Mouse (Mus musculus) subcutaneous adipose tissue, adult 2 months (tissue): ENCODE results near the gene Zfp872. TPM values are rescaled to one million over a fixed set of nuclear protein-coding genes. Genes with fewer than 3 reads are reported as not detected.

Experiments used
- polyA plus RNA-seq: library from polyadenylated mRNA; depleted of rRNA; stranded (reverse); fragments of >200 nt; gene quantifications from 2 replicates; pipeline ENCODE4 v1.2.3, GENCODE M21; 2012; ENCODE audit warnings: low replicate concordance; rRNA removed

Gene Zfp872
- polyA plus RNA-seq = 0.33 TPM in 2 replicates

GRCm38 (mm10) chr9:22188025-22188611 is at the start of gene Zfp872:
Gene Zfp872, plus strand, starts transcription at chr9:22188090.

GRCm38 (mm10) chr9:22156497-22157245 is 31.2 kb upstream of the Zfp872 start, which contains the start of gene Pigyl:
Gene Pigyl, plus strand, starts transcription at chr9:22156846.

GRCm38 (mm10) chr9:22225581-22226388 is 37.9 kb downstream of the Zfp872 start, which contains the start of gene Zfp809:
Gene Zfp809, plus strand, starts transcription at chr9:22225714.

Other genes with a start within 250 kb of the Zfp872 start
- 7.3 and 11.5 TPM in 2 replicates for gene Swsap1, start 232.3 kb upstream of the Zfp872 start, polyA plus RNA-seq
- 7.3 and 23.8 TPM in 2 replicates for gene Epor, start 224.6 kb upstream of the Zfp872 start, polyA plus RNA-seq
- gene Rgl3, start 198.6 kb upstream of the Zfp872 start, polyA plus RNA-seq = 16.3 and 35.2 TPM in 2 replicates
- gene Ccdc151, start 185.5 kb upstream of the Zfp872 start, polyA plus RNA-seq = 0.07 and 0.19 TPM in 2 replicates
- gene Prkcsh, start 185.3 kb upstream of the Zfp872 start, polyA plus RNA-seq = 71.3 and 86.6 TPM in 2 replicates
- gene Elavl3, start 136.1 kb upstream of the Zfp872 start, polyA plus RNA-seq = 0.22 and 0.56 TPM in 2 replicates
- gene Gm49318, start 116.8 kb upstream of the Zfp872 start, polyA plus RNA-seq = not detected in 2 replicates
- gene Zfp653, start 116.7 kb upstream of the Zfp872 start, polyA plus RNA-seq = 14.6 and 26.8 TPM in 2 replicates
- gene Ecsit, start 102.7 kb upstream of the Zfp872 start, polyA plus RNA-seq = 56.9 and 69.5 TPM in 2 replicates
- 19.0 and 388 TPM in 2 replicates for gene Cnn1, start 88.9 kb upstream of the Zfp872 start, polyA plus RNA-seq
- gene Elof1, start 70.9 kb upstream of the Zfp872 start, polyA plus RNA-seq = 141 and 144 TPM in 2 replicates
- gene Acp5, start 52.4 kb upstream of the Zfp872 start, polyA plus RNA-seq = 344 and 1,133 TPM in 2 replicates
- gene Pigyl, start 31.2 kb upstream of the Zfp872 start, polyA plus RNA-seq = 64.5 and 77.9 TPM in 2 replicates
- 19.3 and 20.7 TPM in 2 replicates for gene Zfp809, start 37.6 kb downstream of the Zfp872 start, polyA plus RNA-seq
- gene Zfp599, start 71.8 kb downstream of the Zfp872 start, polyA plus RNA-seq = 0.04 and 0.71 TPM in 2 replicates
- gene Zfp810, start 119.6 kb downstream of the Zfp872 start, polyA plus RNA-seq = 7.9 and 8.0 TPM in 2 replicates
- gene Anln, start 201.1 kb downstream of the Zfp872 start, polyA plus RNA-seq = 2.0 and 4.9 TPM in 2 replicates
- 0.37 and 2.2 TPM in 2 replicates for gene 9530077C05Rik, start 223.4 kb downstream of the Zfp872 start, polyA plus RNA-seq